Mouse (Mus musculus): ENCODE measurements around the gene Pidd1. TPM values are rescaled to one million over a fixed set of nuclear protein-coding genes. Genes with fewer than 3 reads are reported as not detected.
"Not testable (repeated sequence)": the region's sequence is repeated elsewhere in the genome, so short reads cannot be mapped to it uniquely, and the experiment has no call there.

Pidd1 gene
- polyA plus RNA-seq, 1 experiment from 2014 or later: 17.3 TPM

DNA sequence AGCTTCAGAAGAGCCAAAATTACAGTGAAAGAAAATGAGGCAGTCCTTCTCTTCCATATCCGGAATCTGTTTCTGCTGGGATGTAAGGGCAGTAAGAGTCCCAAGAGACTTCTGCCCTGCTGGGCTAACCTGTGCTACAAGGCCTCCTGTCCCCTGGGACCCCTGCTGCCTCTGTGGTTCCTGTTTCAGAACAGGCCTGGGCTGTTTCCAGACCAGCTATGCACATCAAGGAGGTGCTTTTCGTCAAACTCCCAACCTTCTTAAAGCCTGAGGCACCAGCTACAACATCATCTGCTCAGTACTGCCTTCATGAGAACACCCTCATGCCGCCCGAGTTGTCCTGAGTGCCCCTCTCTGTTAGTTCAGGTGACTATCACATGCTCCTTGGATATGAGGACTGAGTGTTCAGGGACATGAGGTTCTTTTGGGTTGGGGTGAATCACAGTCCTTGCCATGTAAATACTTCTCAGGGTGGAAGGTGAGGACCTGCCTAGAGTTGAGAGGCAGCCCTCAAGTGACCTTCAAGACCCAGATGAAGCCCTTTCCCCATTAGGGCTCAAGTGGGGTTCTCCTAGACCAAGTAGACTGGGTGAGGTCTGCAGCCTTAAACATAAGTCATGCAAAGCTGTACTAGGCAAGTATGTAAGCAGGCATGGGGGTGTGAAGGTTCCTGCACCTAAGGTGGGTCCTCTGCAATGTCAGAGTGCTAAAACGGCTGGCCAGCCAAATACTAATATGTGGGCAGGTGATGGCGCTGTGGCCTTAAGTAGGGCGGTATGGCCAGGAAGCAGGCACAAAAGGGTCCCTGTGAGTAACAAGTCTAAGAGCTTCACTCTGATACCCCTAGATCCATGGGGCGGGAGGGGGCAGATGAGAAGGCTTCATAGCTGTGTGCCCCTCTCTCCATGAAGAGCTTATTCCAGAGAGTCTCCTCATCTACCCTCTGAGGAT is 25.8 kb downstream of the Pidd1 start:
- Histone ChIP-seq H3K9me3 (replicated peaks) (no peaks in the 10 kb centered on the region), H3K9ac (no peak overlapping the region), H3K27me3 (replicated peaks) (peaks cover 8% of the 10 kb centered on the region; the same call in 1 of the 2 replicates), H3K4me1 (peaks cover 21% of the 10 kb centered on the region), H3K36me3 (no peaks in the 10 kb centered on the region), H3K4me3 (no peak overlapping the region), H3K27ac (no peak overlapping the region), H3K4me2 (no peak overlapping the region)
- 69% methylated on average over 8 of the region's 8 CpGs for WGBS (ENCODE audit: insufficient replicate concordance)
- no peak for ATAC-seq

DNA sequence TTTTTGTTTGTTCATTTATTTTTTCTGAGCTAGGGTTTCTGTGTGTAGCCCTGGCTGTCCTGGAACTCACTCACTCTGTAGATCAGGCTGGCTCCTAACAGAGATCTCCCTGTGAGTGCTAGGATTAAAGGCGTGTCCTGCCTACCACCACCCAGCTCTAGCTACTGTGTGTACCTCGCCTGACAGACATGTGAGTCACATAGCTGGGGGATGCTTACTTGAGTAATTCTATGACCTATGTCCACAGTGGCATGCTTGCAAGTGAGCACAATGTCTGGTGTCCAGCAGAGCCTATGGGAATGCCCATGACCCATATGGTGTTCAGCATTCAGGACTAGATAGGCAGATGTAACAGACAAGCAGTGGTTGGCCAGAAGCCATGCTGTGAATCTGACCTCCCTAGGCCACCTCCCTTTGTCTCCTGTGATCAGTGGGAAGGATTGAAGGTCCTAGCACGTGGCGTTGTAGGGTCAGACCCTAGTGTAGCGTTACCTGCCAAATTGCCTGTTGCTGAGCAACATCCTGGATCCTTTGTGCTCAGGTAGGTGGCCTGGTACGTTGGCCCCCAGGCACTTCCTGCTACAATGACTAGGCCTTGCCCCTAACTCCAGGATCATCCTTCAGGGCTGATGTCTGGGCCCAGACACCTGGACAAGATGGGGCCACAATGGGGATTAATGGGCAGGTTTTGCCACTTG is 27.5 kb downstream of the Pidd1 start:
- H3K27ac ChIP-seq: no peak overlapping the region
- H3K9ac ChIP-seq: no peak overlapping the region

DNA sequence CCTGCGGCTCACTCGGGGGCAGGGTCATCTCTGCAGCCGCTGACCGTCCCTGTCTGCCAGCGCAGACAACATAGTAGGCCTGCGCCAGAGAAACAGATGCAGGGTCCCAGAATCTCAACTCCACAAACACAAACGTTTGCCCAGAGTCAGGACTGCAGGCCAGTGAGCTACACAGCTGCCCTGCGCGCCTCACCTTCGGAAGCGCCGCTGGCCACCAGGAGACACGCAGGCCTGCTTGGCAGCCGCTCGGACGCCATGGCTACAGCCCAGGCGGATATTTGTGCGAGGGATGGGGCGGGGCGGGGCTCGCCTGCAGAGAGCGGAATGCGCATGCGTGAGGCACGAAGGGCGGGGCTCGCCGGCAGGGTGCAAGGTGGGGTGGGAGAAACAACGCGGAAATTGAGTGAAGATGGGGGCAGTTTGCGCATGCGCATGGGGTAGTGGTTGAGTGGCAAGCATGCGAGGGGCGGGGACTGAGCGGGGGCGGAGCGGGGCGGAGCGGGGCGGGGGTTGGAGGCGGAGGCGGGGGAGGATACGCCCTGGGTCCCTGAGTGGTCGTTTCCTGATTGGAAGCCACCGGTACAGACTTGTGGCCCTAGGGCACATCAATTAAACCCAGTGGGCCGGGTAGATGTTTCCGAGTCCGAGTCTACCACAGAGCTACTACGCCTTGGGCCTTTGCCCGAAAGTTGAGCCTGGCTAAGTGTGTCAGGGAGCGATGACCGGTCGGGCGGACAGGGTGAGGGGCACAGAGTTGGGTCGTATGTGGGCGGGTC is 29.8 kb downstream of the Pidd1 start, which contains the start of gene Gatd1:
Gene Gatd1, minus strand, starts transcription at position 328 of the 776 bp plus-strand sequence.
- under 1% methylated on average over 56 of the region's 56 CpGs for WGBS (ENCODE audit: insufficient replicate concordance)
- 0 out of 2 replicates have a peak, but pooled peaks cover 5% of the 10 kb centered on the region for H3K27me3 ChIP-seq (replicated peaks)
- H3K4me1 ChIP-seq: peaks cover 28% of the 10 kb centered on the region
- H3K36me3 ChIP-seq: peaks cover 24% of the 10 kb centered on the region
- H3K9ac ChIP-seq: peak within 1 kb of the TSS; percentile 87
- ATAC-seq: peak; percentile 93
- H3K9me3 ChIP-seq (replicated peaks): no peaks in the 10 kb centered on the region
- H3K27ac ChIP-seq: peak within 1 kb of the TSS; percentile 85
- peak within 1 kb of the TSS; percentile 91 for H3K4me2 ChIP-seq
- H3K4me3 ChIP-seq: peak within 1 kb of the TSS; percentile 71

More for the DNA sequence above, 27.5 kb downstream of the Pidd1 start:
- no peak overlapping the region for H3K4me2 ChIP-seq
- peaks cover 26% of the 10 kb centered on the region for H3K4me1 ChIP-seq
- H3K36me3 ChIP-seq: peaks cover 1% of the 10 kb centered on the region; the same call in 1 of the 2 replicates
- H3K27me3 ChIP-seq (replicated peaks): peaks cover 5% of the 10 kb centered on the region; the same call in 1 of the 2 replicates
- no peak for ATAC-seq
- no peak overlapping the region for H3K4me3 ChIP-seq
- no peaks in the 10 kb centered on the region for H3K9me3 ChIP-seq (replicated peaks)
- WGBS (ENCODE audit: insufficient replicate concordance): 69% methylated on average over 6 of the region's 6 CpGs

DNA sequence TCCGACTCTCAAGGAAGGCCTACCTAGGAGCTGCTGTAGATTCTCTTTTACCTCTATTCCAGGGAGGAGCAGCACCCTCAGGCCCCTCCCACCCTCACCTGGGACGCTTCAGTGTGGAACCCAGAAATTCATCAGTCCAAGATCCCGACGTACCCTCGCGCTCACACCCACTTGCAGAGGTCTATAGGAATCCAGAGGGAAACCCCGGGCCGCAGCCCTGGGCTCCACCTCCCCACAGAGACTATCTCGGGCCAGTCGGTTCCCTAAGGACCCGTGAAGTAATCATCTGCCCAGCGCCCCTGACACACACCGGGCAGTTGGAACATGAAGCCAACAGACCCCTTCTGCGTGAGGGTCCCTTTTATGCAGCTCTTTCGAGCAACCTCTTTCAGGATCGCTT is 30.5 kb downstream of the Pidd1 start:
- Histone ChIP-seq H3K36me3 (peaks cover 31% of the 10 kb centered on the region), H3K4me3 (peak overlapping the region; percentile 71), H3K9ac (peak overlapping the region; percentile 87), H3K27ac (peak overlapping the region; percentile 85), H3K9me3 (replicated peaks) (no peaks in the 10 kb centered on the region), H3K27me3 (replicated peaks) (no peaks in the 10 kb centered on the region), H3K4me2 (peak overlapping the region; percentile 91), H3K4me1 (peaks cover 24% of the 10 kb centered on the region)
- ATAC-seq: peak; percentile 4; the same call in 1 of the 2 replicates
- 4% methylated on average over 16 of the region's 16 CpGs for WGBS (ENCODE audit: insufficient replicate concordance)

DNA sequence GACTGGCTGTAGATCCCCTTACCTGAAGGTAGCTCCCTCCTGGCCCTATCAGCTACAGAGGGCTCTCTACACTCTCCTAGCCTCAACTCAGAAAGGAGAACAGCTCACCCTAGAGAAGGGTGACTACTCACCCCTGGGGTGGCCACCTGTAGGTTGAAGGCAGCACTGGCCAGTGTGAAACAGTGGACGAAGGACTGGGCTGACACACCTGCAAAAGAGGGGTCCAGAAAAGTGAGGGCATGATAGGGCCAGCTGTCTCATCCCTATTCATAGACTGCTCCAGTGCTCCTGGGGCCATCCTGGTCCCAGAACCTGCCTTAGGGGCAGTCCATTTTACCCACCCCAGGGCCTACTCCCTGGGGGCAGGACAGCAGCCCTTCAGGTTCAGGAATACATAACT is 32.2 kb downstream of the Pidd1 start:
- Histone ChIP-seq H3K4me1 (peaks cover 24% of the 10 kb centered on the region), H3K9ac (no peak overlapping the region), H3K4me2 (no peak overlapping the region), H3K27me3 (replicated peaks) (no peaks in the 10 kb centered on the region), H3K9me3 (replicated peaks) (no peaks in the 10 kb centered on the region), H3K27ac (no peak overlapping the region), H3K4me3 (no peak overlapping the region), H3K36me3 (peaks cover 42% of the 10 kb centered on the region)
- 78% methylated on average over 1 of the region's 1 CpGs for WGBS (ENCODE audit: insufficient replicate concordance)
- no peak for ATAC-seq

DNA sequence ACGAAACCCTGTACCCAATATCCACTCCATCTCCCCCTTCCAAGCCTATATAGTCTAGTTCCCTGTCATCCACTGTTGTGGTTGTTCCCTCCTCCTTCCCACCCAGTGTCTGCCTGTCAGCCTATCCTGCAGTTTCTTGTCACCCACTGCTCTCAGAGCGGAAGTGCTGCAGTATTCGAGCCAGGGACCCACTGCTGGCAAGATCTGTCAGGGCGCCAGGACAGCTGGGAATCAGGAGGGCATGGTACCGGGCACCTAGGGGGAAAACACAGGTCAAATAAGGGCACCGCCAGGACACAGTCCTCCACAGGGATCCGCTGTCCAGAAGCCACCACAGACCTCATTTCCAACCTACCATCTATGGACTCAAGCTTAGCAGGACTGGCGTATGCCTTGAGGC is 33.2 kb downstream of the Pidd1 start:
- Histone ChIP-seq H3K9me3 (replicated peaks) (no peaks in the 10 kb centered on the region), H3K4me1 (peaks cover 24% of the 10 kb centered on the region), H3K9ac (no peak overlapping the region), H3K36me3 (peaks cover 46% of the 10 kb centered on the region), H3K4me2 (no peak overlapping the region), H3K27me3 (replicated peaks) (no peaks in the 10 kb centered on the region), H3K27ac (0 out of 2 replicates have a peak overlapping the region, but pooled peaks have one; percentile 17), H3K4me3 (no peak overlapping the region)
- no peak for ATAC-seq
- 81% methylated on average over 8 of the region's 8 CpGs for WGBS (ENCODE audit: insufficient replicate concordance)

- WGBS (ENCODE audit: insufficient replicate concordance): 22% methylated on average over 11 of the region's 11 CpGs
- H3K27me3 ChIP-seq (replicated peaks): no peaks in the 10 kb centered on the region
- H3K36me3 ChIP-seq: peaks cover 56% of the 10 kb centered on the region
- H3K4me1 ChIP-seq: peaks cover 16% of the 10 kb centered on the region
- H3K27ac ChIP-seq: no peak overlapping the region
- no peaks in the 10 kb centered on the region for H3K9me3 ChIP-seq (replicated peaks)
- H3K4me2 ChIP-seq: peak overlapping the region; percentile 27; the same call in 1 of the 2 replicates
- no peak overlapping the region for H3K9ac ChIP-seq
- ATAC-seq: peak; percentile 66
- no peak overlapping the region for H3K4me3 ChIP-seq
Measured at GRCm38 (mm10) chr7:141408833-141409232, 35.0 kb downstream of the Pidd1 start.

GRCm38 (mm10) chr7:141407670-141408069 is 36.2 kb downstream of the Pidd1 start:
- H3K9me3 ChIP-seq (replicated peaks); H3K4me1 ChIP-seq; H3K27ac ChIP-seq; ATAC-seq; H3K27me3 ChIP-seq (replicated peaks); H3K9ac ChIP-seq; H3K4me2 ChIP-seq; H3K4me3 ChIP-seq: not testable (repeated sequence)
- WGBS (ENCODE audit: insufficient replicate concordance): 87% methylated on average over 7 of the region's 7 CpGs
- H3K36me3 ChIP-seq: peaks cover 68% of the 10 kb centered on the region

GRCm38 (mm10) chr7:141405466-141405865 is 38.4 kb downstream of the Pidd1 start:
- H3K4me1 ChIP-seq: peaks cover 5% of the 10 kb centered on the region
- H3K27me3 ChIP-seq (replicated peaks): no peaks in the 10 kb centered on the region
- no peak overlapping the region for H3K4me2 ChIP-seq
- no peak for ATAC-seq
- H3K4me3 ChIP-seq: no peak overlapping the region
- H3K9ac ChIP-seq: no peak overlapping the region
- no peaks in the 10 kb centered on the region for H3K9me3 ChIP-seq (replicated peaks)
- H3K36me3 ChIP-seq: peaks cover 80% of the 10 kb centered on the region
- H3K27ac ChIP-seq: no peak overlapping the region
- WGBS (ENCODE audit: insufficient replicate concordance): 74% methylated on average over 4 of the region's 4 CpGs

- Histone ChIP-seq H3K9me3 (replicated peaks) (no peaks in the 10 kb centered on the region), H3K27me3 (replicated peaks) (no peaks in the 10 kb centered on the region), H3K27ac (no peak overlapping the region), H3K4me1 (no peaks in the 10 kb centered on the region), H3K9ac (no peak overlapping the region), H3K36me3 (peaks cover 80% of the 10 kb centered on the region), H3K4me3 (no peak overlapping the region), H3K4me2 (no peak overlapping the region)
- WGBS (ENCODE audit: insufficient replicate concordance): 43% methylated on average over 5 of the region's 5 CpGs
- peak; percentile 70 for ATAC-seq
Measured at GRCm38 (mm10) chr7:141403305-141403704, 40.5 kb downstream of the Pidd1 start.

- Histone ChIP-seq H3K9me3 (replicated peaks) (no peaks in the 10 kb centered on the region), H3K27me3 (replicated peaks) (no peaks in the 10 kb centered on the region), H3K36me3 (peaks cover 55% of the 10 kb centered on the region), H3K4me2 (peak overlapping the region; percentile 93; the same call in 1 of the 2 replicates), H3K9ac (0 out of 2 replicates have a peak overlapping the region, but pooled peaks have one; percentile 23), H3K27ac (peak overlapping the region; percentile 49; the same call in 1 of the 2 replicates), H3K4me3 (0 out of 2 replicates have a peak overlapping the region, but pooled peaks have one; percentile 8), H3K4me1 (peaks cover 48% of the 10 kb centered on the region)
- WGBS (ENCODE audit: insufficient replicate concordance): 45% methylated on average over 1 of the region's 1 CpGs
- ATAC-seq: no peak
Measured at GRCm38 (mm10) chr7:141395348-141395747, 48.5 kb downstream of the Pidd1 start.
